Mouse (Mus musculus): Measurements from ENCODE around the gene Lrrc59.

DNA sequence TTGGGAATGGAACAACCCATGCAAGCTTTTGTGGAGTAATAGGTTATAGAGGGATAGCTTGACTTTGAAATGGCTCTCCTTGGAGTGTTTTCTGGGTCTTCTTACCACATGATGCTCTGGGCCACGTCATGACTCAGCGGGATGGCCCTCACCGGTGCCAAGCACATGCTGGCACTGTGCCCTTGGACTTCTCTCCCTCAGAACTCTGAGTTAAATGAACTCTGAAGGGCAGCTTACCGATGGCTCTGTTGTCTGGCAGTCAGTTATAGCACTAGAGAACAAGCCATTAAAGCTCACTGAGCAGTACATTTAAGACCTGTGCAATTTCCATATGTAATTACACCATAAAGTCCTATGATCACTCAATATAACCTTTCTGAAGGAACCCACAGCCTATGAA, 32.2 kb upstream of the Lrrc59 start:
- no peak for TF ChIP-seq CTCF (IDR thresholded peaks at IDR 0.05; ENCODE audit: low read depth)
- TF ChIP-seq EP300 (IDR thresholded peaks at IDR 0.05; ENCODE audit: low read depth): no peak
